Mouse (Mus musculus): Measurements from ENCODE around the gene Vmp1.

DNA sequence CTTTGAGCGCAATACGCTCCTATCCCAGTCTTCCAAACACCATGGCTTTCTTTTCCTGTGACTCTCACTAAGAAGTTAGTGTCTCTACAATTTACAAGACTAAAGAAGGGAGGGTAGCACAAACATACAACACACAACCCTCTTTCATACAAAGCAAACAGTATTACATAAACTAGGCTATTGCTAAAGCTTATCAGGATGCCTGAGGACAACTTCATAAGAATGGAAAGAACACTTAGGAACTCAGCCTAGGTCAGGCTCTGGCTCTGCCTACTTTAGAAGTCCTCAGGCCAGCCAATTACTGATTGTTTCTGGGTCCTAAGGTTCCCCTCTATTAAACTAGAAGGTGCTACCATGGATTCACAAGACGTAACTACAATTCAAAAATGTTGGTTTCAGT is 2.9 kb downstream of the Vmp1 start:
- no peak for TF ChIP-seq CTCF (IDR thresholded peaks at IDR 0.05; ENCODE audit: insufficient read depth, low read length)
- no peak for TF ChIP-seq POLR2A (IDR thresholded peaks at IDR 0.05; ENCODE audit: borderline replicate concordance, extremely low read depth, low read depth, low read length)

All from lung, adult 2 months (tissue).